9 mouse cellular contexts compared by ENCODE assay signal in genomic region chr1:67640353-67640752, GRCm38 (mm10).
DNase-seq lines count a peak whose midpoint lies in the region; ATAC-seq lines count a peak whose summit lies in the region.
"Had no signal": no experiment of that assay in that cellular context is flagged by ENCODE, and none has a peak within 500 bp of the region (broad histone marks: within the 10 kb centered on the region; RNA-seq: fewer than 3 reads in every experiment).

No protein-coding gene starts in this region.

- WGBS in embryonic facial prominence, embryonic 11.5 days = 25% methylated on average over 9 of the region's 9 CpGs
- WGBS in embryonic facial prominence, embryonic 10.5 days = 29% methylated on average over 9 of the region's 9 CpGs
- WGBS in lung, embryonic 16.5 days = 14% methylated on average over 9 of the region's 9 CpGs
- 24% methylated on average over 9 of the region's 9 CpGs for WGBS in hindbrain, embryonic 12.5 days
- 21% methylated on average over 9 of the region's 9 CpGs for WGBS in neural tube, embryonic 12.5 days

- H3K4me2 ChIP-seq in embryonic facial prominence, embryonic 11.5 days (ENCODE audit: low read depth, low read length) = no peak overlapping the region
- H3K4me2 ChIP-seq in lung, embryonic 16.5 days (ENCODE audit: low read depth, low read length) = no peak overlapping the region
- no peak overlapping the region for H3K4me2 ChIP-seq in hindbrain, embryonic 12.5 days (replicated peaks)
- no peak overlapping the region for H3K4me2 ChIP-seq in neural tube, embryonic 12.5 days (replicated peaks)

- peak; percentile 80 for DNase-seq in embryonic facial prominence, embryonic 11.5 days (ENCODE audit: low spot score)
- no peak for DNase-seq in embryonic facial prominence, embryonic 10.5 days (ENCODE audit: low spot score)
- DNase-seq in lung, postnatal 4 days = no peak
- DNase-seq in frontal cortex, postnatal 10 days (ENCODE audit: low spot score in 2 of 2) = no peak

- ATAC-seq in embryonic facial prominence, embryonic 11.5 days (replicated peaks; ENCODE audit: insufficient number of reproducible peaks, low FRiP score, low TSS enrichment, low read depth) = peak; percentile 84; the same call in 1 of the 2 replicates
- ATAC-seq in lung, embryonic 16.5 days (ENCODE audit: low read depth) = 0 out of 2 replicates have a peak, but pooled peaks have one; percentile 47
- ATAC-seq in hindbrain, embryonic 12.5 days (ENCODE audit: low FRiP score) = peak; percentile 80
- ATAC-seq in neural tube, embryonic 12.5 days (ENCODE audit: low FRiP score, low read depth) = peak; percentile 61; the same call in 1 of the 2 replicates
- no peak for ATAC-seq in activated CD4-positive, CD25-positive, alpha-beta regulatory T cell, adult 4 months

- no peaks in the 10 kb centered on the region for H3K27me3 ChIP-seq in embryonic facial prominence, embryonic 11.5 days (ENCODE audit: control insufficient read depth, insufficient read depth, low read length)
- no peaks in the 10 kb centered on the region for H3K27me3 ChIP-seq in embryonic facial prominence, embryonic 10.5 days (replicated peaks; ENCODE audit: low read depth, poor library complexity, severe bottlenecking)
- H3K27me3 ChIP-seq in lung, embryonic 16.5 days (ENCODE audit: control insufficient read depth, insufficient read depth, low read depth, low read length) = no peaks in the 10 kb centered on the region
- H3K27me3 ChIP-seq in hindbrain, embryonic 12.5 days = no peaks in the 10 kb centered on the region
- H3K27me3 ChIP-seq in neural tube, embryonic 12.5 days (replicated peaks) = no peaks in the 10 kb centered on the region

- no peak overlapping the region for H3K4me3 ChIP-seq in embryonic facial prominence, embryonic 11.5 days (ENCODE audit: low read depth, low read length)
- no peak overlapping the region for H3K4me3 ChIP-seq in embryonic facial prominence, embryonic 10.5 days
- no peak overlapping the region for H3K4me3 ChIP-seq in lung, embryonic 16.5 days (ENCODE audit: low read length)
- no peak overlapping the region for H3K4me3 ChIP-seq in hindbrain, embryonic 12.5 days
- H3K4me3 ChIP-seq in neural tube, embryonic 12.5 days = no peak overlapping the region

- no peak overlapping the region for H3K9ac ChIP-seq in embryonic facial prominence, embryonic 11.5 days (replicated peaks; ENCODE audit: low read length)
- no peak overlapping the region for H3K9ac ChIP-seq in lung, embryonic 16.5 days (ENCODE audit: low read length)
- H3K9ac ChIP-seq in hindbrain, embryonic 12.5 days = no peak overlapping the region
- no peak overlapping the region for H3K9ac ChIP-seq in neural tube, embryonic 12.5 days

- H3K36me3 ChIP-seq in embryonic facial prominence, embryonic 11.5 days (replicated peaks; ENCODE audit: control insufficient read depth, insufficient read depth, low read depth, low read length) = no peaks in the 10 kb centered on the region
- no peaks in the 10 kb centered on the region for H3K36me3 ChIP-seq in embryonic facial prominence, embryonic 10.5 days (replicated peaks)
- no peaks in the 10 kb centered on the region for H3K36me3 ChIP-seq in lung, embryonic 16.5 days (ENCODE audit: control insufficient read depth, insufficient read depth, low read length)
- no peaks in the 10 kb centered on the region for H3K36me3 ChIP-seq in hindbrain, embryonic 12.5 days
- H3K36me3 ChIP-seq in neural tube, embryonic 12.5 days = no peaks in the 10 kb centered on the region
- H3K36me3 ChIP-seq: G1E had no signal

- H3K9me3 ChIP-seq in embryonic facial prominence, embryonic 11.5 days (replicated peaks; ENCODE audit: control insufficient read depth, low read length) = no peaks in the 10 kb centered on the region
- no peaks in the 10 kb centered on the region for H3K9me3 ChIP-seq in embryonic facial prominence, embryonic 10.5 days
- H3K9me3 ChIP-seq in lung, embryonic 16.5 days (ENCODE audit: control insufficient read depth, low read length) = no peaks in the 10 kb centered on the region
- H3K9me3 ChIP-seq in hindbrain, embryonic 12.5 days (replicated peaks) = no peaks in the 10 kb centered on the region
- no peaks in the 10 kb centered on the region for H3K9me3 ChIP-seq in neural tube, embryonic 12.5 days

- H3K4me1 ChIP-seq in embryonic facial prominence, embryonic 11.5 days (ENCODE audit: control insufficient read depth, insufficient read depth, low read length) = no peaks in the 10 kb centered on the region
- no peaks in the 10 kb centered on the region for H3K4me1 ChIP-seq in embryonic facial prominence, embryonic 10.5 days
- no peaks in the 10 kb centered on the region for H3K4me1 ChIP-seq in lung, embryonic 16.5 days (replicated peaks; ENCODE audit: control insufficient read depth, insufficient read depth, low read length)
- no peaks in the 10 kb centered on the region for H3K4me1 ChIP-seq in hindbrain, embryonic 12.5 days
- no peaks in the 10 kb centered on the region for H3K4me1 ChIP-seq in neural tube, embryonic 12.5 days

- H3K27ac ChIP-seq in embryonic facial prominence, embryonic 11.5 days (replicated peaks; ENCODE audit: low read depth, low read length) = no peak overlapping the region
- H3K27ac ChIP-seq in embryonic facial prominence, embryonic 10.5 days (replicated peaks) = no peak overlapping the region
- H3K27ac ChIP-seq in lung, embryonic 16.5 days (ENCODE audit: low read length) = no peak overlapping the region
- no peak overlapping the region for H3K27ac ChIP-seq in hindbrain, embryonic 12.5 days
- no peak overlapping the region for H3K27ac ChIP-seq in neural tube, embryonic 12.5 days
